Mouse (Mus musculus) intestine, embryonic 14.5 days (tissue): Measurements from ENCODE around the gene Pgr. TPM values are rescaled to one million over a fixed set of nuclear protein-coding genes. Genes with fewer than 3 reads are reported as not detected.

ENCODE experiments used
- ATAC-seq: fragments of 200-750 bp; cut with Nextera tagmentation; replicated peaks from 2 replicates; pipeline ENCODE4 v1.8.0; 2017; ENCODE audit warnings: low read depth, moderate number of reproducible peaks, moderate TSS enrichment, moderate library complexity; ENCODE audit not compliant: low FRiP score, low TSS enrichment
- DNase-seq: peaks from one replicate; pipeline ENCODE4 v3.0.0-alpha.2; 2018; ENCODE audit warnings: low spot score
- H3K27ac ChIP-seq: fragments of 300-500 bp; sonication (generic); 2 replicates; pipeline ENCODE4 v1.5.1; 2014; ENCODE audit warnings: low read depth, mild to moderate bottlenecking, control low read depth
- H3K27me3 ChIP-seq: fragments of 300-500 bp; sonication (generic); replicated peaks from 2 replicates; pipeline ENCODE4 v1.6.1; 2014; ENCODE audit warnings: low read length, control low read depth; ENCODE audit not compliant: control insufficient read depth, insufficient read depth
- H3K36me3 ChIP-seq: fragments of 300-500 bp; sonication (generic); 2 replicates; pipeline ENCODE4 v1.6.1; 2014; ENCODE audit warnings: low read length, control low read depth; ENCODE audit not compliant: control insufficient read depth, insufficient read depth
- H3K4me1 ChIP-seq: fragments of 300-500 bp; sonication (generic); replicated peaks from 2 replicates; pipeline ENCODE4 v1.6.1; 2014; ENCODE audit warnings: low read length, control low read depth, mixed read lengths; ENCODE audit not compliant: control insufficient read depth, insufficient read depth
- H3K4me2 ChIP-seq: fragments of 300-500 bp; sonication (generic); 2 replicates; pipeline ENCODE4 v1.6.1; 2014; ENCODE audit warnings: low read length
- H3K4me3 ChIP-seq: fragments of 300-500 bp; sonication (generic); 2 replicates; pipeline ENCODE4 v1.5.1; 2014; ENCODE audit warnings: low read depth, low read length, control low read depth, mixed read lengths
- H3K9ac ChIP-seq: fragments of 300-500 bp; sonication (generic); 2 replicates; pipeline ENCODE4 v1.6.1; 2014; ENCODE audit warnings: mild to moderate bottlenecking, low read length
- H3K9me3 ChIP-seq: fragments of 300-500 bp; sonication (generic); 2 replicates; pipeline ENCODE4 v1.6.1; 2016; ENCODE audit warnings: low read length, control low read depth; ENCODE audit not compliant: control insufficient read depth
- WGBS: fragments of 180-500 bp; shearing (Covaris S2); extraction: QIAGEN DNeasy Blood & Tissue Kit; methylation state at CpG from one replicate; pipeline ENCODE4 v1.1.7; 2014; 5-methylcytosine and 5-hydroxymethylcytosine counted together
- polyA plus RNA-seq: library from polyadenylated mRNA; unstranded; fragments of >200 nt; fragmentation: Nextera tagmentation; extraction: Ambion mirVana; gene quantifications from 2 replicates; pipeline ENCODE4 v1.2.1, GENCODE M21; 2014

The Pgr gene
- polyA plus RNA-seq, 1 experiment from 2014 or later, result 0.19 TPM

- no peak overlapping the region for H3K27ac ChIP-seq
- DNase-seq (no peak), ATAC-seq (no peak)
- no peaks in the 10 kb centered on the region for H3K9me3 ChIP-seq
- H3K4me3 ChIP-seq, result no peak overlapping the region
- H3K27me3 ChIP-seq, result no peaks in the 10 kb centered on the region
- H3K36me3 ChIP-seq, result no peaks in the 10 kb centered on the region
- 82% methylated on average over 2 of the region's 2 CpGs for WGBS
- no peak overlapping the region for H3K9ac ChIP-seq
- no peak overlapping the region for H3K4me2 ChIP-seq
- no peaks in the 10 kb centered on the region for H3K4me1 ChIP-seq
Measured at GRCm38 (mm10) chr9:8927561-8927960, 27.9 kb downstream of the Pgr start.

DNA sequence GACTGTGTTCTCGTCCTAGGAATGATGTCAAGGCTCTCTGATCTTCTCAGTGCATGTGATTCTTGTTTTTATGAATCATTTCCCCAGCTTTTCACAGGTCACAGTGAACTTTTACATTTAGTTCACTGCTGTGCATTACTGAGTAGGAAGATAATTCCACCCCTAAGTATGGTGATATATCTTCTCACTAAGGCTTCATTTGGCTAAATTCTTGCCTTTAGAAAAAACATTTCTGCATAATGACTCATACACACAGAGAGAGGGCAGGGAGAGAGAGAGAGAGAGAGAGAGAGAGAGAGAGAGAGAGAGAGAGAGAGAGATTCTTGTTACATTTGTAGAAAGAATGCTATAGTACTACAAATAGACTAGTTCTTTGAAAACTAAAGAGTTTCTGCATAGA lies 38.1 kb downstream of the Pgr start:
- Histone ChIP-seq H3K27ac (no peak overlapping the region), H3K9me3 (no peaks in the 10 kb centered on the region), H3K4me2 (no peak overlapping the region), H3K9ac (no peak overlapping the region), H3K27me3 (no peaks in the 10 kb centered on the region), H3K4me1 (no peaks in the 10 kb centered on the region), H3K36me3 (no peaks in the 10 kb centered on the region), H3K4me3 (no peak overlapping the region)
- DNase-seq (no peak), ATAC-seq (no peak)
- 42% methylated on average over 1 of the region's 1 CpGs for WGBS

GRCm38 (mm10) chr9:8953306-8953705 lies 53.7 kb downstream of the Pgr start:
- H3K27ac ChIP-seq, result no peak overlapping the region
- no peaks in the 10 kb centered on the region for H3K36me3 ChIP-seq
- DNase-seq (no peak), ATAC-seq (no peak)
- H3K4me2 ChIP-seq, result no peak overlapping the region
- H3K4me3 ChIP-seq, result no peak overlapping the region
- H3K9me3 ChIP-seq, result no peaks in the 10 kb centered on the region
- no peaks in the 10 kb centered on the region for H3K4me1 ChIP-seq
- no peaks in the 10 kb centered on the region for H3K27me3 ChIP-seq
- H3K9ac ChIP-seq, result no peak overlapping the region

GRCm38 (mm10) chr9:8964512-8965133 lies 65.0 kb downstream of the Pgr start:
- no peak overlapping the region for H3K4me2 ChIP-seq
- H3K36me3 ChIP-seq, result no peaks in the 10 kb centered on the region
- no peaks in the 10 kb centered on the region for H3K4me1 ChIP-seq
- H3K27ac ChIP-seq, result no peak overlapping the region
- H3K27me3 ChIP-seq, result no peaks in the 10 kb centered on the region
- no peak overlapping the region for H3K9ac ChIP-seq
- no peaks in the 10 kb centered on the region for H3K9me3 ChIP-seq
- H3K4me3 ChIP-seq, result no peak overlapping the region
- no peak for DNase-seq
- WGBS, result 65% methylated on average over 8 of the region's 8 CpGs
- ATAC-seq, result no peak

DNA sequence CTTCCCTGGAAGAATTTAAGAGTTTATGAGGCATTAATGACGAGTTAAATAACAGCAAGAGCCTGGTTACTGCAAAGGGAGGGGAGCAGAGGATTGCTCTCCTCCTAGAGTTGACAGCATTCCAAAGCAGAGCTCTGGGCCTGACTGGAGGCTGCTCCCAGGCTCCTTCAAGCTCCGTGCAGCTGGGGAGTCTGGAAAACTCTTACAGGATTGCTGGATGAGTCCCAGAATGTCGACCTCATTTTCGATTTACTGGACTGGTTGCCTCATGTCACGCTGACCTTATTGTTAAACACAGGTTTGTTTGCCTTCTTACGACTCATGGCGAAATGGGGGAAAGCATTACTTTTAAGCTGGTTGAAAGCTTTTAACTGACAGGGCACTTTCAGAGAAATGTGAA lies 70.6 kb downstream of the Pgr start:
- 43% methylated on average over 7 of the region's 7 CpGs for WGBS
- no peaks in the 10 kb centered on the region for H3K4me1 ChIP-seq
- H3K4me3 ChIP-seq, result no peak overlapping the region
- no peaks in the 10 kb centered on the region for H3K9me3 ChIP-seq
- H3K4me2 ChIP-seq, result no peak overlapping the region
- H3K27ac ChIP-seq, result no peak overlapping the region
- no peak for DNase-seq
- no peaks in the 10 kb centered on the region for H3K27me3 ChIP-seq
- ATAC-seq, result no peak
- H3K9ac ChIP-seq, result no peak overlapping the region
- H3K36me3 ChIP-seq, result no peaks in the 10 kb centered on the region

DNA sequence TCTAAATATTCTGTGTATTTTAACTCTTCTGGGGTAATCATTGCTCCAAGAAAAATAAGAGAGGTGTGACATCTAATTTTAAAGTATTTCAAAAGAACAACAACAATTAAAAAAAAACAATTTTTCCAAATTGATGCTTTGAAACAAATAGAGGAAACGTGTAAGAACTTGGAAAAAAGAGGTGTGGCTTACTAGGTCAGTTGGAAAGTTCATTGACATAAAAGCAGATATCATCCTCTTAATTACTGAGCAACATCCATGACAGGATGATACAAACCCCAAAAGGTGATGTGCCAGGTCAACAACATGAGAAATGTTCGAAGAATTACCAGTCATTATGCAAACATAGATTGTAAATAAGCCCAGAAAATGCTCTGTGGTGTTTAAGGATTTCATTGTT lies 71.9 kb downstream of the Pgr start, which contains the start of gene Gm16485:
TSS of gene Gm16485 (plus strand) at position 301 of the 400 bp plus-strand sequence.
- WGBS, result 78% methylated on average over 2 of the region's 2 CpGs
- Histone ChIP-seq H3K4me3 (no peak within 1 kb of the TSS), H3K9ac (no peak within 1 kb of the TSS), H3K4me2 (no peak within 1 kb of the TSS), H3K27ac (no peak within 1 kb of the TSS), H3K36me3 (no peaks in the 10 kb centered on the region), H3K9me3 (no peaks in the 10 kb centered on the region), H3K27me3 (no peaks in the 10 kb centered on the region), H3K4me1 (no peaks in the 10 kb centered on the region)
- no peak for ATAC-seq
- no peak for DNase-seq

DNA sequence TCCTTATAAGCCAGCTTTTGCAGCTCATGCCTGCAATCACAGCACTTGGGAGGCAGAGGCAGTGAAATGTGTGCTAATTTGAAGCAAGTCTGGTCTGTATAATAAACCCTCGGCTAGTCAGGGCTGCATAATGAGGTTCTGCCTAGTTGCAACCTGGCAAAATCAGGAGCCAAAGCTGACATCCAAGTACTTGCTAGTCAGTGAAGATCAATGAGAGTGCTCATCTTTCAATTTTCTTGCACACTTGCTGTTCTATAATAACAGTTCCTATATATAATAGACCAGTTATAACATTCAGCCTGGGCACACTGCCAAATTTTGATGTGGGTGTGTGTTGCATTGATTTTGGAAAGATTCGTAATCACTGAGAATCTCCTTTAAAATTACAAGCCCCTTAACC lies 78.1 kb downstream of the Pgr start:
- Histone ChIP-seq H3K36me3 (no peaks in the 10 kb centered on the region), H3K4me1 (no peaks in the 10 kb centered on the region), H3K4me2 (no peak overlapping the region), H3K27me3 (no peaks in the 10 kb centered on the region), H3K27ac (no peak overlapping the region), H3K4me3 (no peak overlapping the region), H3K9ac (no peak overlapping the region), H3K9me3 (no peaks in the 10 kb centered on the region)
- ATAC-seq (no peak), DNase-seq (no peak)
- 55% methylated on average over 2 of the region's 2 CpGs for WGBS

- no peak for ATAC-seq
- H3K4me1 ChIP-seq, result no peaks in the 10 kb centered on the region
- no peaks in the 10 kb centered on the region for H3K27me3 ChIP-seq
- no peaks in the 10 kb centered on the region for H3K36me3 ChIP-seq
- H3K9ac ChIP-seq, result no peak overlapping the region
- H3K4me2 ChIP-seq, result no peak overlapping the region
- DNase-seq, result no peak
- WGBS, result 75% methylated on average over 3 of the region's 3 CpGs
- no peaks in the 10 kb centered on the region for H3K9me3 ChIP-seq
- H3K27ac ChIP-seq, result no peak overlapping the region
- no peak overlapping the region for H3K4me3 ChIP-seq
Measured at GRCm38 (mm10) chr9:8982315-8982714, 82.7 kb downstream of the Pgr start.

GRCm38 (mm10) chr9:8996494-8996893 lies 96.9 kb downstream of the Pgr start:
- Histone ChIP-seq H3K27ac (no peak overlapping the region), H3K4me1 (no peaks in the 10 kb centered on the region), H3K36me3 (peaks cover 14% of the 10 kb centered on the region), H3K4me3 (no peak overlapping the region), H3K9me3 (0 out of 2 replicates have a peak, but pooled peaks cover 2% of the 10 kb centered on the region), H3K27me3 (no peaks in the 10 kb centered on the region), H3K4me2 (no peak overlapping the region), H3K9ac (no peak overlapping the region)
- no peak for DNase-seq
- ATAC-seq, result no peak
- 76% methylated on average over 2 of the region's 2 CpGs for WGBS
